Mouse (Mus musculus): Measurements from ENCODE around the gene Avil.

The Avil gene

DNA sequence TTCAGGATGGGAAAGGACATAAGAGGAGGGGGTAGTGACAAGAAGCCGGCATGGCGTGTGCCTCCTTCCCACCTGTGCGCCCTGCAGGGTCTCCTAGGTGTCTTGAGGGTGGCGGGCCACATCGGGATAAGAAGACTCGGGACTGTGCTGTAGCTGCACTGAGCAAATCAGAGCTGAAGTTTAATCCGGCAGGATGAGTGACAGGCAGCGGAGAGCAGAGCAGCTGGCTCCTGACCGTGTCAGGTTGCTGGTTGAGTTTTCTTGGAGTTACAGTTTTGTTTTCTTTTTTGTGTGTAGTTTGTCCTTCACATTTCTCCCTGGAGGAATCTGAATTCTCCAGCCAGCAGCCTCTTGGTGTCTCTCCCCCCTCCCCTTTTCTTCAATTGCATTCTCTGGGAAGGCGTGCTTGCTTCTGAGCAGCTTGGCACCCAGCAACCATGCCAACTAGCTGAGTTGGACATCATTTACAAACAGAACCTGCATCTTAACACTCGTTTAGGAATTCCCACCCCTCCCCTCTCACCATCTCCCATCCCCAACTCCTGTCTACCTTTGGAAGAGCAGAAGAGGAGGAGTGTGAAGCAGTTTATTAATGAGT lies 19.5 kb upstream of the Avil start:
- in situ Hi-C loops (cut with MboI, MseI), result loop anchor here (5.0 kb wide), 1 partner anchor 59 kb away; no protein-coding TSS in a partner anchor

DNA sequence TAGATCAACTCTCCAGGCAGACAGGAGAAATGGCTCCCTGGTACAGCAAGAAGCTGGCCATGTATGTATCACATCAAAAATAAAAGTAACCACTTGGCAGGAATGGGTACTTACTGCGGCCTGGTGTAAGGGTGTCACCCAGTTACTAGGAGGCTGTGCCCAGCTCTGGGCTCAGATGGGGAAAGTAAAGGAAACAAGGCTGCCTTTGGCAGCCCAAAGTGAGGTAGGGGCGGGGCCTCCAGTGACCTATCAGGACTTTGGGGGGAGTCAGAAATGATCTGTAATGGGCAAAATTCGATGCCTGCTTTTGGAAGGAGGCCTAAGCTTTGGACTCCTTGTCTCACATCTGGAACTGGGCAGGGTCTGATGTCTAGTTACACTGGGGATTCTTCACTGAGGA lies 18.8 kb upstream of the Avil start:
- in situ Hi-C loops (cut with MboI, MseI), result loop anchor here (5.0 kb wide), 1 partner anchor 59 kb away; no protein-coding TSS in a partner anchor

GRCm38 (mm10) chr10:126983193-126983725 lies 17.2 kb upstream of the Avil start:
- in situ Hi-C loops (cut with MboI, MseI), result loop anchor here (5.0 kb wide), 1 partner anchor 61 kb away; no protein-coding TSS in a partner anchor

- in situ Hi-C loops (cut with MboI, MseI), result loop anchor here (5.0 kb wide), 1 partner anchor 62 kb away; no protein-coding TSS in a partner anchor
These were observed 16.1 kb upstream of the Avil start for GRCm38 (mm10) chr10:126984189-126985004.

DNA sequence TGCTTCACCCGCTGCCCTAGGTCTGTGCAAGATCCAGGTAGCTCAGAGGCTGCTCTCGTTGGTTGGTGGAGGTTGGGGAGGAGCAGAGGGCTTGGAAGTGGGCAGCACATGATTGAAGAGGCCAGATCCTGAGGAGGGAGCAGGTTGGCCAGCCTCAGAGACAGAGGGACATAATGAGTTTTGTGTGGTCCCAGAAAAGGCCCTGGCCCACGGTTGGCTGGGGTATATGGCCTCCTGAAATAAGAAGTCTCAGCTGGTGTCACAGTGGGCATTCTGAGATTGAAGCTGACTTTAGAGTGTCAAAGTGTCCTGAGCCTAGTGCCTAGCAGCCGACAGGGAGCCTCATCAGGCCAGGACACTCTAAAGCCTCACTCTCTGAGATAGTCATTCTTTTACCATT lies 15.4 kb upstream of the Avil start:
- in situ Hi-C loops (cut with MboI, MseI), result no loop called here

- in situ Hi-C loops (cut with MboI, MseI), result no loop called here
These were observed 14.9 kb upstream of the Avil start for GRCm38 (mm10) chr10:126985579-126985978.

- in situ Hi-C loops (cut with MboI, MseI), result no loop called here
These were observed 14.0 kb upstream of the Avil start for GRCm38 (mm10) chr10:126986541-126986961.

DNA sequence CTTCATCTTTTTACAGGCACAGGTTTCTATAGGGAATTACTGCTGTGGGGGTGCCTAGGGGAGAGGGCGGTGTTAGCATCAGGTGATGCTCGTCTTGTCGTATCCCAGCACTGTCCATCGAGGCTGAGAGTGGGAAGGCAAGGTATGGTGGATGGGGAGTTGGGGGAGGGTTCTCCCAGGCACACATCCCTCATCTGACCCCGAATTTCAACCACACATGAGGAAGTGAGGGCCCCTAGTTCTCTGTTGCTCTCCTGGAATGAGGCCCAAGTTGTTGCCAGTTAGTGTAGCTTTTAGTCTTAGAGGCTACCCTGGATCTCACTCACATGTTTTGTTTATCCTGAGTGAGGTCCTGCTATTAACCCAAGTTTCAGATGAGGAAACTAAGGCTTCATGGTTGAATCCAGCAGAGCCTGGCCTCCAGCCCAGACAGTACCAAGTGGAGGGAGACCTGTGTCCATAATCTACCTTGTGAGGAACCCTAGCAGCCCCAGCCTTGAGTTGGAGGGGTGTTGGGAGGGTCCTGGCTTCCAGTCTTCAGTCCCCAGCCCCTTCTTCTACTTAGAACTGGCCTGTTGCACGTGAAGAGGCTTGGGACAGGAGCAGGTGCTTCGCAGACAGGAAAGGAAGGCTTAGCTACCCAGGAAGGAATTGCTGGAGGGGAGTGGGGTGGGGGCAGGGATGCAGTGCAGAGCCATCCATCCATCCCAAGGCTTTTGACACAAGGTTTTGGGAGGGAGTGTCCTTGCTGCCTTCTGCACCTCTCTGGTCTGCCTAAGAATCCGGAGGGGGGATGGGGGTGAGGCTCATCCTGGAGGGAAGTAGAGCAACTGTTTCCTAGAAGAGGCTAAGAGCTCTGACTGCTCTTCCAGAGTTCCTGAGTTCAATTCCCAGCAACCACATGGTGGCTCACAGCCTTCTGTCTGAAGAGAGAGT lies 13.1 kb upstream of the Avil start:
- in situ Hi-C loops (cut with MboI, MseI), result no loop called here

GRCm38 (mm10) chr10:126988513-126989165 lies 11.9 kb upstream of the Avil start:
- in situ Hi-C loops (cut with MboI, MseI), result no loop called here

DNA sequence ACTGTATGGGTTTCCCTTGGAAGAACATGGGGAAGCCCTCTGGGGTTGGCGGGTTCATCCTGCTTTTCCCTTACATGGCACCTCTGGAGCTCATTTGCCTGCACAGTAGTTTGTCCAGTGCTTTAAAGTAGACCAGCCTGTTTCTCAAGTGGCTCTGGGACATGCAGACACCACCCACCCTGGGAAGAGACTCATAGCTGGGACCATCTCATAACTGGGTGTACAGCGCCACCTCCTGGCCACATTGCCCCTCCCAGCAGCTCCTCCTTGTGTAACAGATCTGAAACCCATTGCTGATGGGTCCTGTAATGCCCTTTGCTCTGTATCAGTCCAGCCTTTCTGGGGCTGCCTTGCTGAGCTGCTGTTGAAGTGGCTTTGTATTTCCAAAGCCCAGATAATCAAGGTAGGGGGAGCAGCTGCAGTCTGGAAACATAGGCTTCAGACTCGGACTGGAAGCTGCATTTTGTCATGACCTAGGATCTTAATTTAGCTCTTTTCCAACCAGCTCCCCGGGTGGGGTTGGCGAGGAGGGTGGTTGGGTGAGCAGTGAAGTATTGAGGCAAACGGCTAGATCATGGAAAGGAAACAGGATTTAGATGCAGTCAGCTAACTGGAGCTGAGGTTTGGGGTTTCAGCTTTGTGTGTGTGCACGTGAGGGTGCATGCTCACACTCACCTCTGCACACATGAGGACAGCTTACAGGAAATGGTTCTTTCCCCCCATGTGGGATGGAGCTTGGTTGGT lies 10.0 kb upstream of the Avil start:
- in situ Hi-C loops (cut with MboI, MseI), result no loop called here

GRCm38 (mm10) chr10:126991676-126992075 lies 8.8 kb upstream of the Avil start:
- in situ Hi-C loops (cut with MboI, MseI), result no loop called here

- in situ Hi-C loops (cut with MboI, MseI), result no loop called here
These were observed 6.9 kb upstream of the Avil start for GRCm38 (mm10) chr10:126993621-126994020.

DNA sequence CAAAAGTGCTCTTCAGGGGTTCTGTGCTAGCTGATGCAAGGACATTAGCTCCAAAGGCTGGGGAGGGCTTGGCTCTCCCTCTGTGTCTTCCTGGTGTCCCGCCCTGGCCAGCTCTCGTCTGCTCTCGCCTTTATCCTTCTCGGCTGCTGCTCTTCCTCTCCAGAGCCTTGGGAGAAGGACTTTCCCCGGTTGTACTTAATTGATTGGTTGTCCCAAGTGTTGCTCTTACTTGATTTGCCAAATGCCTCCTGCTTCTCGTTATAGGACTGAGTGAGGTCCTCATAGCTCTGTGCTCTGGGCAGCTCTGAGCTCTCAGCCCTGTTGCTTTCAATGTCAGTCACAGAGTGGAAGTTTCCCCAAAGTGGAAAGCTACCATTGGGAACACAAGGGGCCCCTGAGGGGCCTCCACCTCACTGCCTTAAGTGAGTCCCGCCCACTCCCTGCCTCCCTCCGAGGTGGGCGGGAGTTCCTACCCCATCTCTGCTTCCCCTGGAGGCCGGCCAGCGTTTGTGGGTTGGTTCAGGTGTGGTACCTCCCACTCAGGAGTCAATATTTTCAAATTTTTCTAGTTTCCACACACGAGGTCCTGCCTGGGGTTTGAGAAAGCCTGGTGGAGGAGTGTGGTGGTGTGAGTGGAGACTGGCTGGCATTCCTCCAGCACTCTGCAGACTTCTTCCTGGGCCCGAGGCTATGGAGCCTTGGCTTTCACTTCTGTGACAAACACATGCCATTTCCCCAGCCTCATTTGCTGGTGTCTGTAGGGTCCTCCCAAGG lies 3.0 kb upstream of the Avil start:
- in situ Hi-C loops (cut with MboI, MseI), result no loop called here

DNA sequence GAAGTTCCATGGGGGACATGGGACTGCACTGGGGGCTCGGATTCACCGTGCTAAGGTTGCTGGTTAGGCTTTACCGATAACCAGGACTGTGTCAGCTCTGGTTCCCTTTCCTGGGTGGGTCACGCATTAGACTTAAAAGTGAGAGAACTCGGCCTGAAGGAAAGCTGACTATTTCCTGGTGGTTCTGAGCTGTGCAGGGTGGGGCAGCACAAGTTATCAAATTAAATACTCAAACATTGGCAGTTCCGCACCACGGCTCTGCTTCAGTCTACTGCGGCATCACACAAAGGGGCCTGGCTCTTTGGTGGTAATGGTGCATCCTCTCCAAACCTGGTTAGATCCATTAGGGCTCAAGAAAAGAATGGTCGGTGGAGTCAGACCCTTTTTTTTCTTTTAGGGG lies 788 bp downstream of the Avil start:
- in situ Hi-C loops (cut with MboI, MseI), result no loop called here

DNA sequence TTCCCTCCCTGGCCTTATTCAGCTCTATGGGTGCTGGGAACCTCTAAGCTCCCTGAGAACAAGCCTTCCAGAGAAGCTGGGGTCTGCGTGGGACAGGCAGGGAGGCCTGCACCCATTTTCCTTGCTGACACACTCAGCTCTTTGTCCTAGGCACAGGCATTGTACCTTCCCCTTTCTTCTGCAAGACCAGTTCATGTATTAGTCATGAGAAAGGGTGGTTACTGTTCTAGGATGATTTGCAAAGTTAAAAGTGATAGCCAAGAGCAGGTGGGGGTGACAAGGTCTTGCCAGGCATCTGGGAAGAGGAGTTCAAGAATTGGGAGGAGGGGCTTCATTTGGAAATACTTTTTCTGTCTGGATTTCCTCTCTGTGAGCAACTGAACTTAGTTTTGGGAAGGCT lies 1.5 kb downstream of the Avil start:
- in situ Hi-C loops (cut with MboI, MseI), result no loop called here

DNA sequence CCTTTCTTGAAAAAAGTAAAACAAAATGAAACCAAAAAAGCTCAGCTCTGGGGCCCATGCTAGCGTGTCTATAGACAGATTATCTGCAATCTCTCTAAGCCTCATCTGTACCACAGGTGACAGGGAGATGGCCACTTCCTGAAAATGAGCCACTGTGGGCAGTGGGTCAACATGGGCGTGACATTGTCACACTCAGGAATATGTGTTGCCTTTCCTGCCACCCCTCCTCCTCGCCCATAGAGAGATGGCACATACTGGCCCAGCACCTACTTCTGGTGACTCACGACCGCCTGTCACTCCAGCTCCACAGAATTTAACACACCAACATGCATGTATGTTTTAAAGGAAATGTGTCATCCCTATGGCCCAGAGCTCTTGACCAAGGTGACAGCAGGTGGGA lies 2.3 kb downstream of the Avil start:
- in situ Hi-C loops (cut with MboI, MseI), result no loop called here

DNA sequence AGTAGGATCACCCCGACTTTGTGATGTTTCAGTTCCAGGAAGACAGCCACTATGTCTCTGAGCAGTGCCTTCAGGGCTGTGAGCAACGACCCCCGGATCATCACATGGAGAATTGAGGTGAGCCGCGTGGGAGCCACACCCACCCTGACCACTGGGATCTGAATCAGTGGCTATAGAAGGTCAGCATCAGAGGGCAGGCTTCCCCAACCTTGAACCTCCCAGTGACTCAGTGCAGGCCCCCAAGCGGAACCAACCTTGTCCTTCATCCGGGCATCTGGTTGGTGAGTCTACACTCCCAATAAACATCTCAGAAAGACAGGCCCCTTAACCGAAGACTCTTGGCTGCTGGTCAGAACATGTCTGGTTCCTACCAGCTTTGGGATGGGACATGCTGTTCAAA lies 2.8 kb downstream of the Avil start:
- in situ Hi-C loops (cut with MboI, MseI), result no loop called here

- in situ Hi-C loops (cut with MboI, MseI), result no loop called here
These were observed 3.3 kb downstream of the Avil start for GRCm38 (mm10) chr10:127003806-127004205.

GRCm38 (mm10) chr10:127016488-127016887 lies 16.0 kb downstream of the Avil start:
- in situ Hi-C loops (cut with MboI, MseI), result no loop called here

- in situ Hi-C loops (cut with MboI, MseI), result no loop called here
These were observed 16.6 kb downstream of the Avil start for GRCm38 (mm10) chr10:127017071-127017470.
